Mouse (Mus musculus) lung, postnatal 10 days (tissue): ENCODE data around the gene P4ha2.

Source experiments
- DNase-seq: peaks from one replicate; pipeline ENCODE4 v3.0.0; 2021

The P4ha2 gene

GRCm38 (mm10) chr11:54141200-54141971 is 41.5 kb downstream of the P4ha2 start:
- DNase-seq = no peak

DNA sequence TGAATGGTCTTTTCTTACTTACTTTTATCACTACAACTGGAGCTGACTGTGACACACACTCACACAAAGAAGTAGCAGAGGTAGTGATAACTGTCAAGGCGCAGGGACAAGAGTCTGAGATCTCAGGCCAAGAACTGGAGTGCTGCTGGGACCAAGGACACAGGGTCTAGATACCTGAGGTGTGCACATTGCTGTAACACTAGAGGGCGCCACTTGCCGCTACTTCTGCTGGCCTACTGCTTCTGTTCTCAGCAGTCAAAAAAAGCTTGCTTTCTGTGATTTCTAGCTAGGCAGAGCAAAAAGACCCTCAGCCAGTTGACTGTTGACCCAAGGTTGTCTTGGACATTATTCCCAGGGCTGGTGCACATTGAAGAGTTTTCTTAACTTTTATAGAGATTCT is 45.0 kb downstream of the P4ha2 start:
- peak; percentile 81 for DNase-seq

DNA sequence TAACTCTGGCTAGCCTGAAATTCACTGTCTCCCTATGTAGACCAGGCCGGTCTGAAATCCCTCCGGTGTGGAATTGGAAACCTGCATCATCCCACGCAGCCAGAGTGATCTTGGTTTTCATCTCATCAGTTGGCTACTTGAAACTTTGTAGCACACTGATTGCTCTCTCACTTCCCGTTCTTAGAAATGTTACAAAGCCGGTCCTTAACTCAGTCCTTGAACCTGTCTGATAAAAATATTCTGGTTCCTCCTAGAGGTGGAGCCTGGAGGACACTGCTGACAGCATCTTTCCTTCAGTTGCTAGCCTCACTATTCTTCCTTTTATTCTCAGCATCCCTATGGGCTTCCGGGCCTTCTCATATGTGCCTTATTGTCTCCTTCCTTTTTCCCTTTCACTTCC is 46.1 kb downstream of the P4ha2 start:
- DNase-seq = no peak

DNA sequence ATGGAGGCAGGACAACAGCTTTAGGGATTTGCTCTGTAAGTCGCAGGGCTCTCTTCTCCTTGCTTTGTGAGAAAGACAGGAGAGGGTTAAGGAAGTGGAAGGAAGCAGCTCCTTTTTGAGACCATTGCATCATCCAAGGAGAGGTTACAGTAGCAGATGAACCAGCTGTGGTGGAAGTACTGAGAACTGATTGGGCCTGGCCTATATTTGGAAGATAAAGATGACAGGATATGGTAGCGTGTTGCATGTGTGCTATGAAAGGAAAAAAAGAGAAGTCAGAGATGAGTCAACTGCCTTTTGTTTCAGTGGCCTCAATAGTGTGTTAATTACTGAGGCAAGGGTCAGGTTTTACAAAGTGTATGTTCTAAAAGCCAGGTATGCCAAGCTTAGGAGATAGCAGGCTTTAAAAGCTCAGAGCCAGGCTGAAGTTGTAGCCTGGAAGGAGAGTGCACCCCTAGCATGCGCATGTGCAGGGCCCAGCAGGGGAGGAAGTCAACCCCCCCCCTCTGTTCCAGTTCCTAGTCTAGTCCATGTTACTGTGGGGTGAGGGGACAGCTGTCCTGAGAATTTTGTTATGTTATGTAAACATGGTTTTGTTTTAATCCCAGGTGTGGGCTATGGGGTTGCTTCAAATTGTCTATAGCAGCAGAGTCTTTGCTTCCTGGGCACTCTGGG is 50.0 kb downstream of the P4ha2 start:
- DNase-seq = peak; percentile 13

GRCm38 (mm10) chr11:54151141-54151540 is 51.2 kb downstream of the P4ha2 start:
- no peak for DNase-seq

- no peak for DNase-seq
These were observed 53.1 kb downstream of the P4ha2 start for GRCm38 (mm10) chr11:54152957-54153356.

DNA sequence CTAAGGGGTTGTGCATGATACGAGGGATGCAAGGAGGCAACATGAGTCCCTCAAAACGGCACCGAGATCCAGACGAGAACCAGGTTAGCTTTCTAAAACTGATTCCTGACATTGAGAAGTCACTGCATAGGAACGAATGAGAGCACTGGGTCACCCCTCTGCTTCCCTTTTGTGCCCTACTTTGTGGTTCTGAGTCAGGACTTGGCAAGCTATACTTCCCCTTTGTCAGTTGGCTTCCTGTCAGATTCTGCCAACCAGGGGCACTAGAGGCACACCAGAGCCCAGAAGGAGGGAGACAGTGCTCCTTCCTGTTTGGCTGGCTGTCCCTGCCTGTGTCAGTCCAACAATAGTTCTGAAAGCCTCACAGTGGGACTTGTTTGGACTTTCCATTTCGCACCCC is 56.0 kb downstream of the P4ha2 start:
- DNase-seq = peak; percentile 82

DNA sequence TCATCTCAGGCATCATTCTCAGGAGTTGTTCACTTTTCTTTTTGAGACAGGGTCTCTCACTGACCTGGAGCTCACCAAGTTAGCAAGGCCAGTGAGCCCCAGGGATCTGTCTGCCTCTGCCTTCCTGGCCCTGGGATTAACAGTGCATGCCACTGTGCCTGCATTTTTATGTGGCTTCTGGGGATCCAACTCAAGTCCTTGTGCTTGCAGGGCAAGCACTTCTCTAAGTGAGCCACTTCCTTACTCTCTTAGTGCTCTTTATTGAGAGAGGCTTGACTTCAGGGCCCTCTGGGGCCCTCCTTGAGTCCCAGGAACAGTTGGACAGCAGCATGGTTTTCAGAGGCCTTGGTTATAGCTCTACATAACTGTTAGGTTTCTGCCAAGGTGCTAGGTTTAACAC is 56.6 kb downstream of the P4ha2 start:
- no peak for DNase-seq

GRCm38 (mm10) chr11:54157586-54157985 is 57.7 kb downstream of the P4ha2 start:
- no peak for DNase-seq

- no peak for DNase-seq
These were observed 60.5 kb downstream of the P4ha2 start for GRCm38 (mm10) chr11:54160435-54160834.

GRCm38 (mm10) chr11:54160920-54161319 is 61.0 kb downstream of the P4ha2 start:
- DNase-seq = no peak

DNA sequence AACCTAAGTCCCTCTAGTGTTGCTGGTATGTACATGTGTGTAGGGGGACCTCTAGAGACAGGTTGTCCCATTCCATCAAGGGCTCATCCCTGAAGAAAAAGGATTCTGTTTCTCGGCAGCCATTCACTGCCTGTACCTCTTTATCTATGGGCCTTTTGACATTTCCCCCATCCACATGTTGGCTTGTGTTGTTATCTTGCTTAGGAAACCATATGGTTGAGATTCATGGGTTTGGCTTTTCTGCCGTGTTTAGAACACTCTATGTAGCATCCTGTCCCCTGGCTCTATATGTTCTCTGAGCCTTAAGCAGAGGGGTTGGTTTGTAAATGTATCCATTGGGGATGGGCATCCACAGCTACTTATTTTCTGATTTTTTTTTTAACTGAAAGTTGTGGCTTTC is 61.6 kb downstream of the P4ha2 start:
- DNase-seq = no peak

- no peak for DNase-seq
These were observed 63.1 kb downstream of the P4ha2 start for GRCm38 (mm10) chr11:54162968-54163367.

DNA sequence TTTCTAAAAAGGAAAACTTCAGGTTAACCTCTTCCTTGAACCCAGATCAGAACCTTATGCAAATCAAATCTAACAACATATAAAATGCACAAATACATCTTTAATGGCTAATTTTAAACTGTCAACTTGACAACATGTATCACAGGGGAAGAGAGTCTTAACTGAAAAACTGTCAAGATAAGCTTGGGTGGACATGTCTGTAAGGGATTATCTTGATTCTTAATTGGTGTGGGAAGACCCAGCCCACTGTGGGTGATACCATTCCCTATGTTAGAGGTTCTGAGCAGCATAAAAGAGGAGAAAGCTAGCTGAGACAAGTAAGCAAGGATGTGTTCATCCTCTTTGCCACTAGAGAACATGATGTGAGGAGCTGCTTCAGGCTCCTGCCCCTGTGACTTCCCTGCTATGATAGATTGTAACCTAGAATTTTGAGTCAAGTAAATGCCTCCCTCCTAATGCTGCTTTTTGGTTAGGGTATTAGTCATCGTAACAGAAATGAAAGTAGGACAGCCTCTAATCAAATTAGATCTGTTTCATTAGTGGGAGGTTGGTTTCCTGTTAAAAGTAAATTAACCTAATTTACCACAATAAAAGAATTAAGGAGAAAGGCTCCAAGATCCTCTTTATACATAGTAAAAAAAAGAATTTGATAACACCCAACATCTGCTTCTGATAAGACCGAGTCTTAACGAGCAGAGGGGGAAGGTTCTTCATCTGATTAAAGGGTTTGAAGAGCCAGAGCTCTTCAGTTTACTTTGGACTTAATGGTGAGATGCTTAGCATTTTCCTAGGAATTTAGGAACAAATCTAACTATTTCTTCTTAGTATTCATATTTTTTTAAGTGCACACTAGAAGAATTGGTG is 69.8 kb downstream of the P4ha2 start:
- DNase-seq = no peak

- DNase-seq = no peak
These were observed 71.3 kb downstream of the P4ha2 start for GRCm38 (mm10) chr11:54171175-54171574.

GRCm38 (mm10) chr11:54174226-54174625 is 74.3 kb downstream of the P4ha2 start:
- DNase-seq = no peak

DNA sequence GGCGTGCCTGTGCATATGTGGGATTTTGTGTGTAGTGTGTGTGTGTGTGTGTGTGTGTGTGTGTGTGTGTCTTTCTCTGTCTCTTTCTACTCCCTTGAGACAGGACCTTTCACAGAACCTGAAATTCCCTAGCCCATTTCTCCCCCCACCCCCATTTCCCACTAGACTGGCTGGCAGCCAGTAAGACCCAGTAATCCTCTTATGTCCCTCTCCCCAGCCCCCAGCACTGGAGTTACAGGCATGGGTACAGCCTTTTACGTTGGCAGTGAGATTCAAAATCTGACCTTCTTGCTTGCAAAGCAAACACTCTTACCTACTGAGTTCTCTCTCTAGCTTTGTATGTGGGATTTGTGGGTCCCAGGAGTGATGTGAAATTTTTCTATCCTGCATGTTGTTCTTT is 75.0 kb downstream of the P4ha2 start:
- DNase-seq = no peak
